Mouse (Mus musculus): ENCODE data around the gene Nhlrc3.

DNA sequence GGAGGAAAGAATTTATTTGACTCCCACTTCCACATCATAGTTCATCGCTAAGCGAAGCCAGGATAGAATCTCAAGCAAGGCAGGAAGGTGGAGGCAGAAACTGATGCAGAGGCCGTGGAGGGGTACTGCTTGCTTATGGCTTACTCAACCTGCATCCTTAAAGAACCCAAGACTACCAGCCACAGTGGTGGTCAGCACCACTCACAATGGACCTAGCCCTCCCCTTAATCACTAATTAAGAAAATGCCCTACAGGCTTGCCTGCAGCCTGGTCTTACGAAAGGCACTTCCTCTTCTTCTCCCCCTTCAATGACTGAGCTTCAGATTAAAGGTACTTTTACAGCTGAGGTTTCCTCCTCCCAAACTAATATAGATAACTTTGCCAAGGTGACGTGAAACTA, 26.6 kb downstream of the Nhlrc3 start:
- TF ChIP-seq CTCF (conservative IDR thresholded peaks at IDR 0.05; ENCODE audit: low read length) (no peak), NANOG (IDR thresholded peaks at IDR 0.05; ENCODE audit: borderline replicate concordance, low read length) (no peak)

Data from E14TG2a.4 (cell line).